Mouse (Mus musculus): ENCODE data around the gene Sec16b.

DNA sequence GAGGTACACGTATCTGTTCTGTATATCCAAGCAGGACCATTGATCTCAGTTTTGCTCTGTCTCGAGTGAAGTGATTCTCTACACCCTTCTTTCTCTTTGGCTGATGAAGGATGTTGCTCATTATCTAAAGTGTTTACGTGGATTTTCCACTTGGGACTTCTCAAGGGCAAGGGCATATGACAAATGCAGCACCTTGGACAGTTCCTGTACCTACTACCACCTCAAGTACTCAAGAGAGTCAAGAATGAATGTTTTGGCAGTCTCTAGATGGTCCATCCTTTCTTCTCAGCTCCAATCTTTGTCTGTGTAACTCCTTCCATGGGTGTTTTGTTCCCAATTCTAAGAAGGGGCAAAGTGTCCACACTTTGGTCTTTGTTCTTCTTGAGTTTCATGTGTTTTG is 68.8 kb downstream of the Sec16b start:
- TF ChIP-seq CTCF (IDR thresholded peaks at IDR 0.05) (no peak), POLR2A (IDR thresholded peaks at IDR 0.05; ENCODE audit: insufficient read depth, low read depth, low read length) (no peak), EP300 (IDR thresholded peaks at IDR 0.05; ENCODE audit: insufficient read depth, low read depth, low read length) (no peak)

Data from heart, adult 2 months (tissue).